Mouse (Mus musculus) gastrocnemius, postnatal 4 days (tissue): ENCODE measurements at regions not wholly inside any gene's neighbourhood (a gene's known extent, or its start where the extent isn't known, plus 50 kb on each side); places are given as distances from the start of the nearest gene placed in this dataset.
A peak's percentile ranks its signal among the peaks of the same experiment; 100 is the strongest.

Experiments
- DNase-seq, 2 experiments: peaks; one replicate each; pipeline ENCODE4 v3.0.0; 2021 to 2022; ENCODE audit warnings: low spot score in 2 of 2, mixed read lengths in 2 of 2

- DNase-seq, result no peak
Measured at GRCm38 (mm10) chr9:61129186-61129585, 243.0 kb upstream of the Tle3 start.

DNA sequence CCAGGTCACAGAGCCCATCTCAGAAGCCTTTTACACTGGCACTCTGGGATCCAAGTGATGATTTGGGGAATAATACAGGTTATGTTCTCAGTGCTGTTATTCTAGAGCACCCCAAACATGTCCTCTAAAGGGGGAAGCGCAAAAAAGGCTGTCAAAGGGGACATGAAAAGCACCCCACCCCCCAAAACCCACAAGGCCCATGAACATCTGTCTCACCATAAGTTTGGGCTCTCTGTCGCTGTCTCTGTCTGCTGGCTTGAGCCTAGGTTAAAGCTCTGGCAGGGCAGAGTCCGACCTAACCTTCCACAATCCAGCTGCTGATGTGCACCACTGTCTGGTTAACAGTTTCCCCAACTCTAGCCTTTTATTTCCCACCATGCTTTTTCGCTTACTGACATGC, 241.3 kb upstream of the Tle3 start:
- DNase-seq, result no peak

DNA sequence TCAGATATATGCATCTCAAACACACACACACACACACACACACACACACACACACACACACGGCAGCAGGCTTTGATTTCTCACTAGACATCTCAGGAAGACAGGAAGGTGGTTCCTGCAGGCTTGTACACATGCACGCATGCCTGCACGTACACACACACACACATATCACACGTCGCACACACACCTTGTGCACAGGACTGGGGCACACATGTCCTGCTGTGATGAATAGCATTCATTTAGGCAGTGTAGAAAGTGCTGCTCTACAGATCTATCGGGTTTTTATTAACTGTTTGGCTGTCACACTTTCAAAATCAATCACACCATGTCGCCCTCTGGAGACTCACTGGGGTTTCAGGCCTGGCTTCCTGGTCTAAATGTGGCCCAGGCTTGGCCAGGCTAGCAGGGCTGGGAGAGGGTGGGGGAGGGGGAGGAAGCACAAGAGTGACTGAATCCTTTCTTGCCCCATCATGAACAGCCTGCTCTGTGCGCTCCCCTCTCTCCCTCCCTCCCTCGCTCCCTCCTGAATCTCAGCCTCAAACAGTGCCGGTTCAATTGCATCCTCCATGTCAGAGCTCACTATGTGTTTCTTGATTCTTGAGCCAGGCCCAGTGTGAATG, 236.8 kb upstream of the Tle3 start:
- no peak for DNase-seq

GRCm38 (mm10) chr9:61135917-61136316, 236.2 kb upstream of the Tle3 start:
- DNase-seq, result no peak

DNA sequence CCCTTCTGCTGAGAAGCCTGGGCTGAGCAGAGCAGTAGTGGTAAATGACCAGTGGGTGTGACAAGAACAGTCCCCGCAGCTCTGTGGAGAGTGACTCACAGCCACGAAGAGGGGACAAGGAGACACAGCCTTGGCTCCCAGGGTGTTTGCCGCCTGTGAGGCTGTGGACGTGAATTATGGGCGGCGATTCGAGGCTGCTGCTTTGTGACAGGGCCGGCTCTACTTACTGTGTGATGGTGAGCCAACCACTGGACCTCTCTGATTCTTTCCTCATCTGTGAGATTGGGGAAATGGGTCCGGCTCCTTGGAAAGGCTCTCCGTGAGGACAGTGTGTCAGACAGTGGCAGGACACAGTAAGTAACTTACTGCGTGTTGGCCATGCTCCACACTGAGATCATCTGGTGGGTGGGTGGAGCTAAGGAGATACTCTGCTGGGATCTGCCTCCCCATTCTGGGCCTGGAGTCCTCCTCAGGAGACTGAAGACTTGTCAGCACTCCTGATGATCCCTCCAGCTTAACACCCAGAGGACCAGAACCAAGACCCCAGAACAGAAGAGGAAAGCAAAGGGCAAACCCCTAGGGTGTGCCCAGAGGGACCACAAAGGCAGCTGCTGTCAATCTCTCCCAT, 233.3 kb upstream of the Tle3 start:
- DNase-seq, result no peak

- no peak for DNase-seq
Measured at GRCm38 (mm10) chr9:61143101-61143500, 229.1 kb upstream of the Tle3 start.

- no peak for DNase-seq
Measured at GRCm38 (mm10) chr9:61144685-61145318, 227.4 kb upstream of the Tle3 start.

GRCm38 (mm10) chr9:61145738-61146137, 226.4 kb upstream of the Tle3 start:
- no peak for DNase-seq

GRCm38 (mm10) chr9:61151201-61151600, 221.0 kb upstream of the Tle3 start:
- DNase-seq, result no peak

GRCm38 (mm10) chr9:61151901-61152337, 220.2 kb upstream of the Tle3 start:
- DNase-seq, result no peak

- no peak for DNase-seq
Measured at GRCm38 (mm10) chr9:61154721-61155120, 217.4 kb upstream of the Tle3 start.

DNA sequence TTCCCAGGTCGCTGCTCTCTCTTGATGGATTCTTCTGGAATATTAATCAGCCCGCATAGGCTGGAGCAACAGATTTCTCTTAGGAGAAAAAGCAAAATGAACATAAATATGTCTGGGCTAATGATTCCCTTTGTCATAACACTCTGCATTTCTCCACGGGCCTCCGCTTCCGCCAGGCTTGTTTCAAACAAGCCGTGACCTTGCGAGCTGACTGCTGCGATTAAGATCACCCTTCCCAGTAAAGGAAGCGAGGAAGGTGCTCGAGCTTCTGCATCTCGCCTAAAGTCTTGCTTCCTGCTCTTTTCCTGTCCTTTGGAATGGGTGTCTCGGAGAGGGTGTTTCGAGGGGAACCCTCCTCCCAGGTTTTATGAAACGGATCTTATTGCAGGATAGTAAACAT, 216.3 kb upstream of the Tle3 start:
- no peak for DNase-seq

DNA sequence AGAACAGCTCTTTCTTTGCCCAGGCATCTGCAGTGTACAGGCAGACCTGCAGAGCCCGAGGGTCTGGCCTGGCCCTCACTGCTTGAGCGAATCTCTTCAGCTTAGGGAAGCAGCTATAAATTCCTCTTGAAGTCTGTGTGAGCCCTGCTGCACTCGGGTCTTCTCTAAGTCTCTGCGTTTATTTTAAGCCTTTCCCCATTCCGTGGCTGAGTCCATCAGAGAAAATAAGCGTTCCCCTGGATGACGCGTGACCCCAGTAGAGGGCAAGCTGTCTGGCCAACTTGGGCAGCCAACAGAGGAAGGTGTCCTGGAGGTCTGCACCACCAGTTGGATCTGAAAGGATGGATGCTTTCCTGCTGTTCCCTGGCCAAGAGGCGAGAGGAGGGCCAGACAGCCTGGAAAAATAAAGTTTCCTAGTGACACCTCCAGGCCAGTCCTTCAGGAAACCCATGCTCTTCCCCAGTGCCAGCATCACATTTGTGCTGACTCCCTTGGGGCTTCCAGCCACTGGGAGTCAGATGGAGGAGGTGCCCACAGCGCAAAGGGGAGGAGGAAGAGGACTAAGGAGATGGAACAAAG, 213.9 kb upstream of the Tle3 start:
- no peak for DNase-seq

- DNase-seq, result no peak
Measured at GRCm38 (mm10) chr9:61159159-61159558, 213.0 kb upstream of the Tle3 start.

- DNase-seq, result no peak
Measured at GRCm38 (mm10) chr9:61159616-61160015, 212.6 kb upstream of the Tle3 start.

GRCm38 (mm10) chr9:61162884-61163283, 209.3 kb upstream of the Tle3 start:
- DNase-seq, result no peak

- peak in 1 of 2 experiments; percentile 42 for DNase-seq
Measured at GRCm38 (mm10) chr9:61163671-61164288, 208.4 kb upstream of the Tle3 start.

DNA sequence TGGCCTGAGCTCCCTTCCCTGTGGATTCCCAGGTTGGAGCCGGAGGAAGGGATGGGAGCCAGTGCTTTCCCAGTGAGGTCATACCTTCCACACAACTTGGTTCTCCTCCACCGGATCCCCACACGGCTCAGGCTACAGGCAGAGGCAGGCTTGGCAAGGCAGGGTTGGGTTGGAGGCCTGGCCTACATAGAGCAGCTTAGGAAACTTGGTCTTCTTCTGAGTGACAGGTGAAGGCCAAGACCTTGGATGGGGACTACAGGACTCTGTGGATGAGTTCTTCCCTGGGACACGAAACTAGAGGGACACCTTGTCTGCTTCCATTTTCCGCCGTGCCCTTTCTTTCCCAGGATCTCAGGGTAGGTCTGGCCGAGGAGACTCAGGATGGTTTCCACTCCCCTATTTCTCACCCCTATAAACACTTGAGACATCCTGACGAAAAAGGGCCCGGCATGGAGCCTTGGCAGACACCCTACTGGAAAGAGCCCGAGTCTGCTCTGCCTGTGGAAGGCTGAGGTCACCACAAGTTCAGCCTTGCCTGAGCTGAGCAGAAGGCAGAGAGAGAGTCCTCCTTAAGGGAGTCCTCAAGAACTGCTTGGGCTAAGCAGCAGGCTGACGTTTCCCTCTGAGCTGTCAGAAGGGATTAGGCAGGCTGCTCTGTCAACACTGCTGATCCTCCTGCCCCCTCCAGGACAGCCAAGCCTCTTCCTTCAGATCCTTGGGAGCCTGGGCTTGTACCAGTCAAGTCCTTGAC, 207.5 kb upstream of the Tle3 start:
- DNase-seq, result peak; percentile 35 to 74

DNA sequence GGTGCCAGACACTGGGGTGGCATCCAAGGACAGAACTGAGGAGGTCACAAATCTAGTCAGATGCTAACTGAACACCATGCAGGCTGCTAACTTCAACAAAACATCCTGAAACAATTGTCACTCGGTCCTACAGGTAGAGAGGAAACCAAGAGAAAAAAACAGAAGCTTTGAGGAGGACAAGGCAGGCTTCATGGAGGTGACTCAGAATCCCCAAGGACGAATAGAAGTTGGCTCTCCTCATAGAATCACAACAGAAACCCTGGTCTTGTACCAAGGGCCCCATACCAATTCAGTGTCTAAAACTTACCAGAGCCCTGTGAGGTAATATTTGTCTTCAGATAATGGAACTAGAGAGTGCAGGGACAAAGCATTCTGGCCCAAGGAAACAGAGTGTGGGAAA, 206.1 kb upstream of the Tle3 start:
- DNase-seq, result no peak

GRCm38 (mm10) chr9:61167097-61167842, 204.9 kb upstream of the Tle3 start:
- no peak for DNase-seq
